Mouse (Mus musculus) thymus, adult 2 months (tissue): ENCODE measurements around the gene Alg12.
"Not testable (repeated sequence)": the region's sequence is repeated elsewhere in the genome, so short reads cannot be mapped to it uniquely, and the experiment has no call there.

Experiments
- CTCF ChIP-seq: fragments of 200-500 bp; IDR thresholded peaks from 2 replicates; pipeline ENCODE4 v1.5.1; 2012; ENCODE audit warnings: mild to moderate bottlenecking, control low read depth, low read length, moderate library complexity, borderline replicate concordance; ENCODE audit not compliant: control insufficient read depth, poor library complexity, insufficient read depth; ENCODE audit errors: extremely low read depth
- POLR2A ChIP-seq: fragments of 200-500 bp; IDR thresholded peaks from 2 replicates; pipeline ENCODE4 v1.6.1; 2012; ENCODE audit warnings: mild to moderate bottlenecking, low read length, control low read depth, moderate library complexity; ENCODE audit not compliant: control insufficient read depth, poor library complexity, insufficient read depth; ENCODE audit errors: extremely low read depth

DNA sequence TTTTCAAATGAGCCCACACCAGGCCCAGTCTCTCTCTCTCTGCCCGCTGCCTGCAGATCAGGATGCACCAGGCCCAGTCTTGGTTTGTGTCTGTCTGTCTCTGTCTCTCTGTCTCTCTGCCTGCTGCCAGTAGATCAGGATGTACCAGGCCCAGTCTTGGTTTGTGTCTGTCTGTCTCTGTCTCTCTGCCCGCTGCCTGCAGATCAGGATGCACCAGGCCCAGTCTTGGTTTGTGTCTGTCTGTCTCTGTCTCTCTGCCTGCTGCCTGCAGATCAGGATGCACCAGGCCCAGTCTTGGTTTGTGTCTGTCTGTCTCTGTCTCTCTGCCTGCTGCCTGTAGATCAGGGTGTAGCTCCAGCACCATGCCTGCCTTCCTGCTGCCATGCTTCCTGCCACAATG, 5.2 kb downstream of the Alg12 start:
- not testable (repeated sequence) for TF ChIP-seq CTCF, POLR2A
